Mouse (Mus musculus): ENCODE results near the gene Sec63. TPM values are rescaled to one million over a fixed set of nuclear protein-coding genes. Genes with fewer than 3 reads are reported as not detected.

The Sec63 gene
- polyA plus RNA-seq, 1 experiment from 2014 or later: 17.6 TPM

DNA sequence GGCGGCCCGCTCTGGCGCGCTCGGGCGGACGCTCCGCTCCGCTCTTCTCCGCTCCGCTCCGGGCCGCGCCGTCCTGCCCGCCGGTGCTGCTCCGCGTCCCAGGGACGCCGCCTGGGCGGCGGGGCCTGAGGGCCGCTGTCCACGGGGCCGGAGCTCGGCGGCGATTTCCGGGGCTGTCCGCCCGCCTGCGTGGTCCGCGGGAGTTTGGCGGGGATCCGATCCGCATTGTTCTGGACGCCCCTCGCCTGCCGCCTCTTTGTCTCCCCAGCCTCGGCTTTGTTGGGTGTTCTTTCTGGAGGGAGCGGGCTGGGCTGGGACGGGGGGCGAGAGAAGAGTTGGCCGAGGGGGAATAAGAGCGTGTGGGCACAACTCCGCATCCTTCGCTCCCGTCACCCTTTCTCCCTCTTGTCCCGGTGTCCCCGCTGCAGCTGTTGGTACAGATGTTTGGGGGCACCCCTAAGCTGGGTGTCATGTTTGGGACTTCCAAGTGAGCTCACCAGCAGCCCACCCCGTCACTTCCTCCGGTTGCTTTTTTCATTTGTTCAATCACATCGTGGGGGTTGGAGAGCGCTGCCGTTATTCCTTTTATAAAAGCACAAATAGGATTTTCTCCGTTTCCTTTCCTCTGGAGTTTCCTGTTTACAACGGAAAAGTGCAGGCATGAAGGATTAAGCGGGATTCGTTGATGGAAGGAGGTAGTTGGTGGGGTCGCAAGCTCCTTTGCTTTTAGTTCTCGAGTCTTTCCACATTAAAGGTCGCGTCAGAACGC, 789 bp downstream of the Sec63 start:
- Histone ChIP-seq H3K27me3 (ENCODE audit: insufficient read depth, low read length) (no peaks in the 10 kb centered on the region), H3K4me1 (replicated peaks; ENCODE audit: insufficient read depth, low read length) (peaks cover 4% of the 10 kb centered on the region), H3K9me3 (replicated peaks; ENCODE audit: low read length) (no peaks in the 10 kb centered on the region), H3K4me2 (ENCODE audit: low read length) (peak overlapping the region; percentile 80), H3K27ac (peak overlapping the region; percentile 95), H3K4me3 (replicated peaks; ENCODE audit: low read depth, low read length) (peak overlapping the region; percentile 96), H3K9ac (ENCODE audit: low read depth, low read length) (peak overlapping the region; percentile 93), H3K36me3 (ENCODE audit: insufficient read depth, low read length) (no peaks in the 10 kb centered on the region)
- peak; percentile 85 for DNase-seq (ENCODE audit: low spot score)
- peak; percentile 77 for ATAC-seq (replicated peaks; ENCODE audit: low FRiP score, low read depth)
- WGBS: under 1% methylated on average over 61 of the region's 66 CpGs
- no peak for TF ChIP-seq CTCF (IDR thresholded peaks at IDR 0.05; ENCODE audit: low read depth)

DNA sequence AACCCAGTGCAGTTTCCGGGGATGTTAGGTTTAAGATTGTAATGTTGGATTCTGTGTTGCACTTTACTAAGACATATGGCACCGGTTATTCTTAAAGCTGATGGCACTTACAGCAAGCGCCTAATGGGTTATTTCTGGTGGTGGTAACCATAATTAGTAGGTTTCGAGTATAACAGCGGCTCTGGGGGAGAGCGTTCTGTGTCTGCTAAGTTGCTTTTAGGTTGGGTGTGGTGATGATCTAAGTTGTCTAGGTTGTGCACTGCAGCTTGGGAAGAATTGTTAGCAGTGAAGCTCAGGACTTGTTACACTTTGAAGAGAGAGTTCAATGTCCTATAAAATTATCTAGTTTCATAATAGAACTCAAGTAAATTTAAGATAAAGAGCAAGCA, 1.4 kb downstream of the Sec63 start:
- Histone ChIP-seq H3K9me3 (replicated peaks; ENCODE audit: low read length) (no peaks in the 10 kb centered on the region), H3K4me3 (replicated peaks; ENCODE audit: low read depth, low read length) (peak overlapping the region; percentile 96), H3K27me3 (ENCODE audit: insufficient read depth, low read length) (no peaks in the 10 kb centered on the region), H3K27ac (peak overlapping the region; percentile 95), H3K9ac (ENCODE audit: low read depth, low read length) (peak overlapping the region; percentile 93), H3K36me3 (ENCODE audit: insufficient read depth, low read length) (no peaks in the 10 kb centered on the region), H3K4me2 (ENCODE audit: low read length) (peak overlapping the region; percentile 80), H3K4me1 (replicated peaks; ENCODE audit: insufficient read depth, low read length) (peaks cover 4% of the 10 kb centered on the region)
- TF ChIP-seq CTCF (IDR thresholded peaks at IDR 0.05; ENCODE audit: low read depth): no peak
- DNase-seq (ENCODE audit: low spot score): no peak
- WGBS: 1% methylated on average over 6 of the region's 6 CpGs
- no peak for ATAC-seq (replicated peaks; ENCODE audit: low FRiP score, low read depth)

GRCm38 (mm10) chr10:42763246-42763645, 1.9 kb downstream of the Sec63 start:
- no peak overlapping the region for H3K27ac ChIP-seq
- 33% methylated on average over 4 of the region's 4 CpGs for WGBS
- H3K4me1 ChIP-seq (replicated peaks; ENCODE audit: insufficient read depth, low read length): peaks cover 4% of the 10 kb centered on the region
- H3K9ac ChIP-seq (ENCODE audit: low read depth, low read length): peak overlapping the region; percentile 10; the same call in 1 of the 2 replicates
- H3K36me3 ChIP-seq (ENCODE audit: insufficient read depth, low read length): no peaks in the 10 kb centered on the region
- peak overlapping the region; percentile 96 for H3K4me3 ChIP-seq (replicated peaks; ENCODE audit: low read depth, low read length)
- no peak for ATAC-seq (replicated peaks; ENCODE audit: low FRiP score, low read depth)
- no peaks in the 10 kb centered on the region for H3K27me3 ChIP-seq (ENCODE audit: insufficient read depth, low read length)
- H3K9me3 ChIP-seq (replicated peaks; ENCODE audit: low read length): no peaks in the 10 kb centered on the region
- DNase-seq (ENCODE audit: low spot score): no peak
- H3K4me2 ChIP-seq (ENCODE audit: low read length): peak overlapping the region; percentile 80
- no peak for TF ChIP-seq CTCF (IDR thresholded peaks at IDR 0.05; ENCODE audit: low read depth)

DNA sequence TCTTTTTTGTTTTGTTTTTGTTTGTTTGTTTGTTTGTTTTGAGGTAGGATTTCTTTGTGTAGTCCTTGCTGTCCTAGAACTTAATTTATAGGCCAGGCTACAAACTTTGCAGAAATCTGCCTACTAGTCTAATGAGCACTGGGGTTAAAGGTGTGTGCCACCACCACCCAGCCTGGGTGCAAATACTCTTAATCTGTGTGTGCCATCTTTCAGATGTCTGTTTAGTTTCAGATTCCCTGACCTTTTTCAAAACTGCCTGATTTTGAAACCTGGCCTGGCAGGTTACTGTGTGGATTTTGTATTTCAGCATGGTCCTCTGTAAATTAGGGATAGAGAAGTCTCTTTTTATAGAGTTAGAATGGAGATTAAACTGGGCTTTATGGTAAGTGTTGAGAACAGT, 4.0 kb downstream of the Sec63 start:
- H3K27me3 ChIP-seq (ENCODE audit: insufficient read depth, low read length): no peaks in the 10 kb centered on the region
- H3K9me3 ChIP-seq (replicated peaks; ENCODE audit: low read length): no peaks in the 10 kb centered on the region
- H3K27ac ChIP-seq: no peak overlapping the region
- no peak overlapping the region for H3K4me2 ChIP-seq (ENCODE audit: low read length)
- H3K4me3 ChIP-seq (replicated peaks; ENCODE audit: low read depth, low read length): no peak overlapping the region
- ATAC-seq (replicated peaks; ENCODE audit: low FRiP score, low read depth): no peak
- H3K4me1 ChIP-seq (replicated peaks; ENCODE audit: insufficient read depth, low read length): peaks cover 4% of the 10 kb centered on the region
- no peaks in the 10 kb centered on the region for H3K36me3 ChIP-seq (ENCODE audit: insufficient read depth, low read length)
- no peak for DNase-seq (ENCODE audit: low spot score)
- TF ChIP-seq CTCF (IDR thresholded peaks at IDR 0.05; ENCODE audit: low read depth): no peak
- no peak overlapping the region for H3K9ac ChIP-seq (ENCODE audit: low read depth, low read length)

GRCm38 (mm10) chr10:42775450-42775849, 14.2 kb downstream of the Sec63 start:
- H3K4me3 ChIP-seq (replicated peaks; ENCODE audit: low read depth, low read length): no peak overlapping the region
- ATAC-seq (replicated peaks; ENCODE audit: low FRiP score, low read depth): no peak
- H3K4me2 ChIP-seq (ENCODE audit: low read length): no peak overlapping the region
- H3K27me3 ChIP-seq (ENCODE audit: insufficient read depth, low read length): no peaks in the 10 kb centered on the region
- no peak overlapping the region for H3K27ac ChIP-seq
- 85% methylated on average over 3 of the region's 3 CpGs for WGBS
- no peak overlapping the region for H3K9ac ChIP-seq (ENCODE audit: low read depth, low read length)
- H3K9me3 ChIP-seq (replicated peaks; ENCODE audit: low read length): no peaks in the 10 kb centered on the region
- no peak for DNase-seq (ENCODE audit: low spot score)
- H3K36me3 ChIP-seq (ENCODE audit: insufficient read depth, low read length): no peaks in the 10 kb centered on the region
- TF ChIP-seq CTCF (IDR thresholded peaks at IDR 0.05; ENCODE audit: low read depth): peak; percentile 22; the same call in 1 of the 2 replicates
- no peaks in the 10 kb centered on the region for H3K4me1 ChIP-seq (replicated peaks; ENCODE audit: insufficient read depth, low read length)

DNA sequence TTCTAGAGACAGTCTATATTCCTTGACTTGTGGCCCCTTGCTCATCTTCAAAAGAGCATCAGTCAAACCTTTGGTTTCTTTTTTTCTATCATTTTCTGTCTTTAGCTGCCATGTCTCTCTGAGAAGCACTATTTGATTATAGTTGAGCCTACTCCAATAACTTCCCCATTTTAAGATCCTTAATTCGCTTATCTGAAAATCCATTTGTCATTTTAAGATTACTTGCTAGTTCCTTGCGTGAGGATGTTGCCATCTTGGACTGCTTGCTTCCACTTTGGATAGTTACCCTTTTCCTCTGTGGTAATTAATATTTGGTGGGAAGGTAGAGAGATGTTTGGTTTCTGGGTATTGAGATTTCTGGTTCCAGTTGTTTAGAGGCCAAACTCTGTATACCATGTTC, 19.5 kb downstream of the Sec63 start:
- Histone ChIP-seq H3K4me1 (replicated peaks; ENCODE audit: insufficient read depth, low read length) (no peaks in the 10 kb centered on the region), H3K9ac (ENCODE audit: low read depth, low read length) (no peak overlapping the region), H3K27me3 (ENCODE audit: insufficient read depth, low read length) (no peaks in the 10 kb centered on the region), H3K4me2 (ENCODE audit: low read length) (no peak overlapping the region), H3K27ac (no peak overlapping the region), H3K36me3 (ENCODE audit: insufficient read depth, low read length) (0 out of 2 replicates have a peak, but pooled peaks cover 4% of the 10 kb centered on the region), H3K9me3 (replicated peaks; ENCODE audit: low read length) (no peaks in the 10 kb centered on the region), H3K4me3 (replicated peaks; ENCODE audit: low read depth, low read length) (no peak overlapping the region)
- no peak for TF ChIP-seq CTCF (IDR thresholded peaks at IDR 0.05; ENCODE audit: low read depth)
- no peak for ATAC-seq (replicated peaks; ENCODE audit: low FRiP score, low read depth)
- DNase-seq (ENCODE audit: low spot score): no peak
- WGBS: 91% methylated on average over 2 of the region's 2 CpGs

All from kidney, postnatal 0 days (tissue).